Comparison of ENCODE assay signal across 10 mouse cellular contexts in genomic region chr11:96713210-96714005, GRCm38 (mm10).
A peak's percentile ranks its signal among the peaks of the same experiment; 100 is the strongest.
DNase-seq lines count a peak whose midpoint lies in the region; ATAC-seq and TF ChIP-seq lines count a peak whose summit lies in the region.
"Had no signal": no experiment of that assay in that cellular context is flagged by ENCODE, and none has a peak within 500 bp of the region (broad histone marks: within the 10 kb centered on the region; RNA-seq: fewer than 3 reads in every experiment).

No protein-coding gene starts in this region.

- no peaks in the 10 kb centered on the region for H3K36me3 ChIP-seq in kidney, postnatal 0 days (ENCODE audit: insufficient read depth, low read length)
- no peaks in the 10 kb centered on the region for H3K36me3 ChIP-seq in ES-Bruce4 (ENCODE audit: control insufficient read depth, insufficient read depth, low read length, poor library complexity, severe bottlenecking)

- no peaks in the 10 kb centered on the region for H3K4me1 ChIP-seq in kidney, postnatal 0 days (replicated peaks; ENCODE audit: insufficient read depth, low read length)
- peaks cover 1% of the 10 kb centered on the region for H3K4me1 ChIP-seq in ES-Bruce4 (ENCODE audit: control insufficient read depth, insufficient read depth, low read length)

- H3K27ac ChIP-seq in kidney, postnatal 0 days = no peak overlapping the region
- H3K27ac ChIP-seq in ES-Bruce4 (ENCODE audit: insufficient read depth, low read length) = peak overlapping the region; percentile 99

- TF ChIP-seq POLR2A in ES-Bruce4 (IDR thresholded peaks at IDR 0.05; ENCODE audit: insufficient read depth, low read length) = peak; percentile 63
- no peak for TF ChIP-seq POLR2A in brain, embryonic 14.5 days (IDR thresholded peaks at IDR 0.05; ENCODE audit: borderline replicate concordance, extremely low read depth, insufficient read depth, insufficient read length, poor library complexity, severe bottlenecking)

- 0 out of 2 replicates have a peak overlapping the region, but pooled peaks have one; percentile 4 for H3K4me2 ChIP-seq in kidney, postnatal 0 days (ENCODE audit: low read length)

- no peaks in the 10 kb centered on the region for H3K27me3 ChIP-seq in kidney, postnatal 0 days (ENCODE audit: insufficient read depth, low read length)
- H3K27me3 ChIP-seq in ES-Bruce4 (ENCODE audit: control insufficient read depth, insufficient read depth, low read length, poor library complexity, severe bottlenecking) = no peaks in the 10 kb centered on the region
- H3K27me3 ChIP-seq: Patski had no signal

- no peak overlapping the region for H3K9ac ChIP-seq in kidney, postnatal 0 days (ENCODE audit: low read depth, low read length)
- peak overlapping the region; percentile 78 for H3K9ac ChIP-seq in ES-Bruce4 (ENCODE audit: low read depth, poor library complexity, severe bottlenecking)

- DNase-seq in kidney, postnatal 0 days (ENCODE audit: low spot score) = no peak
- DNase-seq in kidney, postnatal 25 days = no peak
- peak; percentile 72 for DNase-seq in brain, embryonic 14.5 days (ENCODE audit: low read depth)
- DNase-seq in mesoderm, embryonic 11.5 days (ENCODE audit: low read depth, low spot score) = peak; percentile 54
- no peak for DNase-seq in spleen, adult 18-20 months
- DNase-seq in layer of hippocampus, postnatal 36 days = no peak
- no peak for DNase-seq in embryo, embryonic 10 days (ENCODE audit: low spot score)

- no peaks in the 10 kb centered on the region for H3K9me3 ChIP-seq in kidney, postnatal 0 days (replicated peaks; ENCODE audit: low read length)
- H3K9me3 ChIP-seq in ES-Bruce4 (replicated peaks; ENCODE audit: control insufficient read depth, insufficient read depth, low read length, poor library complexity, severe bottlenecking) = no peaks in the 10 kb centered on the region

- peak; percentile 96 for TF ChIP-seq EP300 in ES-Bruce4 (IDR thresholded peaks at IDR 0.05; ENCODE audit: insufficient read depth, low read depth, low read length)

- H3K4me3 ChIP-seq in kidney, postnatal 0 days (replicated peaks; ENCODE audit: low read depth, low read length) = no peak overlapping the region
- peak overlapping the region; percentile 98 for H3K4me3 ChIP-seq in ES-Bruce4 (ENCODE audit: low read depth, low read length)
- H3K4me3 ChIP-seq: erythroblast, embryonic 14.5 days had no signal

- no peak for TF ChIP-seq CTCF in kidney, postnatal 0 days (IDR thresholded peaks at IDR 0.05; ENCODE audit: low read depth)
- TF ChIP-seq CTCF in ES-Bruce4 (IDR thresholded peaks at IDR 0.05; ENCODE audit: low read depth, low read length) = no peak
- no peak for TF ChIP-seq CTCF in brain, embryonic 14.5 days (IDR thresholded peaks at IDR 0.05; ENCODE audit: borderline replicate concordance, extremely low read depth, insufficient read depth, insufficient read length)

- 64% methylated on average over 18 of the region's 18 CpGs for WGBS in kidney, postnatal 0 days

- no peak for ATAC-seq in kidney, postnatal 0 days (replicated peaks; ENCODE audit: low FRiP score, low read depth)
- ATAC-seq: Patski had no signal

Comparison
In these comparisons a context has a peak if more than half of its experiments do, and no peak if none do; other contexts are left out.
1. DNase-seq: peak in brain, embryonic 14.5 days (single experiment) and mesoderm, embryonic 11.5 days (single experiment); none in kidney, postnatal 0 days (single experiment), kidney, postnatal 25 days (0 of 2), spleen, adult 18-20 months (0 of 2), layer of hippocampus, postnatal 36 days (0 of 2) and embryo, embryonic 10 days (single experiment).